Mouse (Mus musculus) heart, postnatal 4 days (tissue): ENCODE measurements at regions not wholly inside any gene's neighbourhood (a gene's known extent, or its start where the extent isn't known, plus 50 kb on each side); places are given as distances from the start of the nearest gene placed in this dataset.
"Not testable (repeated sequence)": the region's sequence is repeated elsewhere in the genome, so short reads cannot be mapped to it uniquely, and the experiment has no call there.

Source experiments
- DNase-seq: peaks from one replicate; pipeline ENCODE4 v3.0.0; 2021

DNA sequence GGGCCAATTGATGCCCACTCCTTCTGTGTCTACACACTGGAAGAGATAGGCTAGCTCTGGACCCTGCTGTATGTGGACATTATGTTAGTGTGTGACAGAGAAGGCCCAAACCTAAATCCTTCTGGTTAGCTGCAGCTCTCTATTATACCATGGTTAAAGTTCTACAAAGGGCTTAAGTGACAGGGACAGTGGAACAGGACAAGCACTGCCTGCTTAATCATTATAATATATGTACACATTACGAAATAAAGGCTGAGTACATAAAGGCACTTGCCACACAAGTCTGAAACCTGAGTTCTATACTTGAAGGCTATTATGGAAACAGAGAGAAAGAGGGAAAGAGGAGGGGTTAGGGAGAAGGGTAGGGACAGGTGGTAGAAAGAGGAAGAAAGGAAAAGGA is 55.2 kb downstream of the Rdh14 start:
- no peak for DNase-seq

DNA sequence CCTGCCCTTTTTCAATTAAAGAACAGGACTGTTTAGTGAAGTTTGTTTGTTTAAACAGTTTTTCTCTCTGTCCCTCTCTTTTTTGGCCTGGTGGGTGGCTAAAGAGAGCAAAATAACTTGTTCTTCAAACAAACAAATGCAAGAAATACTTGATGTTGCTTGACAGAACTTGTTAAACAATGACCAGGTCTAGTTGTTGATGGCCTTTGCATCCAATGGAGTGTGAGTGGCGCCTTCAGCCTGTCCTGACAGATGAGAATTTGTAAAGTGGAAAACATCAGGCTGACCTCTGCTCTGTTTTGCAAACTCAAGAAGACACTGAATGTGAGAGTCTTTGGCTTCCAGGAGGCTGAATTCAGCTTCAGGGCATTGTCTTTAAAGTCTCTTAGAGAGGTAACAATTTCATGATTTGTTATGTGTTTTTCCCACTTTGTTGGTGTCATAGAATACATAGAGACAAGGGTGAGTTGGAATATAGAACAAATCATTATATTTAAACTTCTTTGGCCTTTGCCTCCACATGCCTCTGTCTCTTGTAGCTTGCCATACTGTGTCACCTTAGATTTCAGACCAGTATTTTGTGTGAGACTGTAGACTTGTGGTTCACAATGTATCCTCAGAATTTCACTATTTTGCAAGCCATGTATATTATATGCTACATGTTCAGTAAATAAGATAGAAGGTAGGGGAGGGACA is 67.5 kb downstream of the Rdh14 start:
- no peak for DNase-seq

DNA sequence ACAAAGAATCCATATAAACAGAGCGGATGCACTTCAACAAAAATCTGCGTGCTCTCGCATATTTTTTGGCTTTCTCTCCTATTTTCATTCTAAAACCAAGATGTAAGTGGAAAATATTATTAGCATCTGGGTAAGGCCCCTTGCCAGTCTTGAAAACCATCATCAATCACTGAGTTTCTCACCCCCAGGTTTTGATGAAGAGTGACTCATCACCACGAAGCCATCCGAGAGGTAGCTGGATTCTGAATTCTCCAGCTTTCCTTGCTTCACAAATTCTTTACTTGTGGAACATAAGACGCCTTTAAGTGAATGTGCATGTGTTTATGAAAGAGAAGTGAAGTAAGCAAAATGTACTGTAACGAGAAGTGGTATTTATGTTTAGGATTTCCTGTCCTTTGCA is 71.2 kb downstream of the Rdh14 start:
- DNase-seq: no peak

DNA sequence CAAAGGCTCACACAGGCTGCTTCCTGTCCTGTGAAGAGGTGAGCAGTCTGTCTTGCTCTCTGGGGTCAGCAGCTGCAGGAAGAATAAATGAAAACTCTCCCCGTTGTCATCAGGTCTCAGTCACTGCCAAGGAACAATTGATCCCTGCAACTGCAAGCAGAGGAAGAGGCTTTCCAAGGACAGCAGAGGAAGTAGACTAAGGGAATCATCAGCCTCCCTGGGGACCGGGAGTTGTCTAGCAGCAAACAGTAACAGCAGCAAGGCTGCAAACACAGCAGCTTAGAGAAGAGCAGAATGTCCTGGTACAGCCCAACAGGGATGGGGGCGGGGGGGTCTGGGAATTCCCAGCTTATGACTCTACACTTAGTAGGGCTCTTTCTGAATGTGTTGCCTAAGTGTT is 72.4 kb downstream of the Rdh14 start:
- peak; percentile 21 for DNase-seq

DNA sequence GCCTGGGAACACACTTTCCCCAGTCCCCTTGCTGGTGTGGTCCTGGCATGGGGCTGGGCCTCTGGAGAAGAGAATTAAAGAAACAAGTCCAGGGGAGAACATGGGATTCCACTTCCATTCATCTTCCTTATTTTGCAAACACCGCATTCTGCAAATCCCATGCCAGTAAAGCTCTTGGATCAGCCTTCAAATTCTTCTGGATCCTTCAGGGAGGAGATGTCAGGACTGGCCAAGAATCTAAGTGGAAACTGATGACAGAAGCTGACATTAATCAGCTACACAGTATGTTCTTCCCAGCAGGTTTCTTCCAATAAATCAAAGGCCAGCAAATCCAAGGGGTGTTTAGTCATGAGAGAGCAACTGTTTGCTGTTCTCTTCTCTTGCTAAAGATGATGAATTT is 83.4 kb downstream of the Rdh14 start:
- DNase-seq: peak; percentile 9

DNA sequence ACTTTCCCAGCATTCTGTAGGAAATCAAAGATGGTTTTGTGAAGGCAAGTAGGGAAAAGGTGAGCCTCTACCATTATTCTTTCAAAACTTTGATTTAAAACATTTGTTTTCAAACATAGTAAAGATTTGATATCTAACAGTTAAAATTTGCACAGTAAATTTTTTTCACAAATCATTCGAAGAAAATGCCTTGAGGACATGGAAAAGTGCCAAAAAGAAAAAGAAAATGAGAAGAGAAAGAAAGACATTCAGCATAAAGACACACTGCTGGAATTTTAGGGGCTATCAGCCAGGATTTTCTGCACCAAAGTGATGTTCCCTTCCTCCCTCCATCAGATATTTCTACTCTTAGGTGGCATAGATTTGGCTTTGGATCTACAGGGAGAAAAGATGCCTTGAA is 90.2 kb downstream of the Rdh14 start:
- DNase-seq: no peak

DNA sequence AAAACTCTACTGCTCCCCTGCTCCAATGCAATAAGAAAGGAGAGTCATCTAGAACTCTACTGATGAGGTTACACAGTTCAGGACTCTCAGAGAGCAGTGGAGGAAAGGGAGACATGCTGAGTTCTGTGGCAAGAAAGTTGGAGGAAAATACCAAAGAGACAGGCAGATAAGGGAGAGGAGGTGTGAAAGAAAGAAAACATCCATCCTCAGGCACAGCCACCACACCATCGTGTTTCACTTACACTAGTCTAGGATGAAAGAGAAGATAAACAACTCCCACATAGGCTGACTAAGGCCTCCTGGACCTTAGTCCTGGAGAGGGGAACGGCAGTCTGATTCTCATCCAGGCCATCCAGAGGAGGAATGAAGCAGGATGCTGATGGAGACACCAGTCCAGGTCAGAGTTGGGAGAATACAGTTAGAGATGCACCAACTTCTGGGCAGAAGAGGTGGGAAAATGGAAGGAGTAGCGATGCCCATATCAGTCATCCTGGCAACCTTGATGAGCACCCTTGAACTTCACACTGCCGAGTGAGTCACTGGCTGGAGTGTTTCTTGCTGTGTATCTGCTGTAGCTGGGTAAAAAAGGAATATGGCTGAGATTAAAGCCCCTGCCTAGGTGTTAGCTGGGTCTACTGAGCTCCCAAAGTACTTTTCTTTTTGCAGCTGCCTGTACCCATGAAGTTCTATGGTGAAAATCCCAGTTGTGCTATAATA is 91.9 kb downstream of the Rdh14 start:
- no peak for DNase-seq

DNA sequence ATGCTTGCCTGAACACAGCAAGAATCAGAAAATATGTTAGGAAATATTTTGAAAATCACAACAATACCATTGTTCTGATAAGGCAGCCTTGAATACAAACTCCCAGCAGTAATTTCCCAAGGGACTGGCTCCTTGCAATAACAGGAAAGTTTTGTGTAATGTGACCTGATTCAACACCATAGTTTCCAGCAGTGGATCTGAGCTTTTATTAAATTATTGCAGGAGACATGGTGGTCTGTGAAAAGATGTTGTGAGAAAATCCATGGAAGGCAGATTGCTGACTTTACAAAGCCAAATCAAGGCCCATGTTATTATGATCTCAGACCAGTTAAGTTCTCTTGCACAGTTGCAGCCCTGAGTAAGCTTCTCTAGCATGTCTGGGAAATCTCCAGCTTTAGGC is 116.1 kb downstream of the Rdh14 start:
- no peak for DNase-seq

DNA sequence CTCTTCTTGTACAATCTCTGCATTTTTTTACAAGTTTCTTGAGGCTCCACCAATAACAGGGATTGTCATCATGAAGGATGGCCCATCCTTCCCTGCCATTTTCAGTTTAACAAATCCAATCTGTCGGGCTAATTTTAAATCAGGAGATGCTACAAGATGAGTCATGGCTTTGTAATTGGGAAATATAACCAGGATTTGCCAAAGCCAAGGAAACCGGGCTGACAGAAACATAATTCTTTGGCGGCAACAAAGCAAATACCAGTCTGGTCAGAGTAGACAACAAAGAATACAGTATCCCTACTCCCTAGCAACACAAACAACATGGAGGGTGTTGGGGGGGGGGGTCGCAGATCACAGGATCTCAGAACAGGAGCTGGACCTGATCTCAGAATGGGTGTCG is 123.0 kb downstream of the Rdh14 start:
- no peak for DNase-seq

DNA sequence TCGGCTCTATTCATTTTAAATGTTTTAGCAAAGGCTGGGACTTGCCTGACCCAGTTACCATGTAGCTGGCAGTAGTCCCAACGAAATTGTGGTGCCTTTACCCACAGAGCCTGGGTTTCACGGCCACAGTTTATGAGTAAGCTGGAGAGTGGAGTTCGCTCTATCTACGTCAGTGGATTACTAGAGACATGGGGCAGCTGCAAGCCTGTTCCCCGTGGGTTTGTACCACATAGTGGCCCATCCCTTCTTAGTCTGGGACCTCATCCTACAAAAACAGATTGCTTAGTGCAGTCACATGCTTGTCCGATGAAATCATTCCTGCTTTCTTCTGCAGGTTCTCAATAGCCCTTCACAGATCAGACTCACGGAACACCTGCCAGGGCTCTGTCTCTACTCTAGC is 123.7 kb downstream of the Rdh14 start:
- peak; percentile 38 for DNase-seq

DNA sequence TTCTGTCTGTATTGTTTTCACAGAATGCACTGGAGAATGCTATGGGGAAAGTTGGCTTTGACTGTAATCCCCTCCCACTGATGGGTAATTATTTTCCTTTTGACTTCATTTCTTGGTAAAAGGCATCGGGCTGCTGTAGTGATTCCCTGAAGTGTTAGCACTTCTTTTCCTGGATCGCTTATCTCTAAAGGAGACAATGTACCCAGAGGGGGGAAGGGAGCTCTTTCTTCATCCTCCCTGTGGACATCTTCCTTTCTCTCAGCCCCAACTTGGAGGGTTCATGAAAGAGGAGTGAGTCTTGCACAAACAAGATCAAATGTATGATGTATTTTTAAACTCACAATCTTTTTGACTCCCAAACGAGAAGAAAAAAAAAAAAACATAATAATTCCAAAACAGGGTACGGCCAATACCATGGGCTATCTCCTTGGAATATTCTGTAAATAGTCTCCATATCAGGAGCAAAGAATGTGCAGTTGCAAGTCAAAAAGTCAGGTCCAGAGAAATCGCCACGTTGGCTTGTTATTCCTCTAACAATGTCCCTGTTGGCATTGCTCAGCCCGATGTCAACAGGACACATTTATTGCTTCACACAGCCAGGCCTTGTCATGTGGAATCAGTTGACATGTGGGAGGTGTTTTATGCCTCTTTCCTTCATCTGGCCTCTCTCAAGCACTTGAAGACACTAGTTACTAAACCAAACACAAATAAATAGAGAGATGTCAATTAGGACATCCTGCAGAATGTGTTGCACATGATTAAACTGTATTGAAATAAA is 134.1 kb downstream of the Rdh14 start:
- peak; percentile 47 for DNase-seq

DNA sequence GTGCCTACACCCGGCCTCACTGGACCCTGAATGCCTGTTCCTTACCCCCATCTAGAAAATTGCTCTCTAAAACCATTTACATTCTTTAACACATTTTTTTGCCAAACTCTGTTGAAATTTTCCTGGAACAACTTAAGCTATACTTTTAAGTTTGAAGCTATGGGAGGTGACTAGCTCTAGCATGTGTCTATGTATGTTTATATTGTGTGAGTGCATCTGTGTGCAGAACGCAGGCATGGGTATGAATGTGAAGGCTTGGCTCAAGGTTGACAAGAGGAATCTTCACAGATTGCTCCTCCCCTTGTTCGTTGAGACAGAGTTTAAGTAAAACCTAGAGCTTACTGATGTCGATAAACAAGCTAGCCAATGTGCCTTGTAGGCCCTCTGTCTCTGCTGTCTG is 135.4 kb downstream of the Rdh14 start:
- DNase-seq: no peak

DNA sequence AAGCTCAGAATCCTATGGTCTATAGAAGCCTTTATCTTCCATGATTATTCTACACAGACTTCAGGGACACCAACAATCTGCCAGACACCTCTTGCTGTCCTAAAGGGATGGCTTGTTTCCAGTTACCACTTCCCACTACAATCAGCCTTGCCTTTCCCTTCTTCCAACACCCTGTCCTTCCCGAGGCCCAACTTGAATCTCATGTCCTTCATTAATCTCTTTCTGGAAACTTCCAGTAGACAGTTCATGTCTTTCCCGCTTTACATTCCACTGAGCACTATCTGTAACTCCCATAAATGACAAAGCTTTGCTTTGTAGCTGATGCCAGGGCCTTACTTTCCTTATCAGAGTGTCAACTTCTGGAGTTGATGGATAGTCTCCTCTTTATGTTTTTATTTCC is 138.5 kb downstream of the Rdh14 start:
- no peak for DNase-seq

DNA sequence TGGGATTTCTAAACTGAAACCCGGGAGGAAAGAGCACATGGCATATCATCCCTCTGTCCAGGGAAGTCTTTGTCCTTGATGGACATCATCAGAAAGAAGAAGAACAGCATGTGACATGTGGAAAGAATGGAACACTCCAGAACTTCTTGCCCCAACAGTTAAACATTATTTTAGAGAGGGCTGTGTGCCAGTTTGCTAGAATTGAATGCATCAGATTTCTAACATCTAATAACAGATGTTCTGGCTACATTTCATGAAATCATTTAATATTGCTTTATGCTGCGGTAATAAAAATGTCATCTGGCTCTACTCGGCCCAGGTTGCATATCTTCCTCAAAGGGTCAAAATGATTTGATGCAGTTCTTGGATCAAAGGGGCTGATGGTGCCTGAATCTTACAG is 140.4 kb downstream of the Rdh14 start:
- no peak for DNase-seq

DNA sequence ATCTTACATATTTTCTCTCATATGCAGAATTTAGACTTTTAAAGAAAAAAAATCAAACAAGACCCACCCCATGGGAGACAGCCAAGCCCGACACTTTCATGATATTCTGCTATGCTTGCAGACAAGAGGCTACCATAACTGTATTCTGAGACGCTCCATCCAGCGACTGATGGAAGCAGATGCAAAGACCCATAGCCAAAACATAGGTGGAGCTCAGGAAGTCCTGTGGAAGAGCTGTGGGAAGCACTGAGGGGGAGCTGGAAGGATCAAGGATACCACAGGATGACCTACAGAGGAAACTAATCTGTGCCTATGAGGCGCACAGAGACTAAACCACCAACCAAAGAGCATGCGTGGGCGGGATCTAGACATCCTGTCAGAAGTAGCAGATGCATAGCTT is 143.4 kb downstream of the Rdh14 start:
- DNase-seq: no peak

DNA sequence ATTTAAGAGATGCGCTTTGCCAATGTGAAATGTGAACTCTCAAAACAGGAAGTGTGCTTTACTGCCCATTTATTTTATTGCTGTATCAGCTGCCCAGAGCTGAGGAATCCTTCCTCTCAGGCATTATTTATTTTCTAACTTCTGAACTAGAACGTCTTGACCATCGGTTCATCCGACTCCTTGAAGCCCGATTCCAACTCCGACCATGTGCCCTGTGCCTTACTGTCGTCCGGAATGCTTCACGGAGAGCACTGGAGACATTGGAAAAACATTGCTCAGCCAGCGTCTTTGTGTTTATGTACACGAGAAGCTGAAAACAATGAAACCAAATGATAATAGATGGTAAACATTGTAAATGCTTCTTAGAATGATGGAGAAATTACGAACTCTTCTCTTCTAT is 145.7 kb downstream of the Rdh14 start:
- DNase-seq: no peak

DNA sequence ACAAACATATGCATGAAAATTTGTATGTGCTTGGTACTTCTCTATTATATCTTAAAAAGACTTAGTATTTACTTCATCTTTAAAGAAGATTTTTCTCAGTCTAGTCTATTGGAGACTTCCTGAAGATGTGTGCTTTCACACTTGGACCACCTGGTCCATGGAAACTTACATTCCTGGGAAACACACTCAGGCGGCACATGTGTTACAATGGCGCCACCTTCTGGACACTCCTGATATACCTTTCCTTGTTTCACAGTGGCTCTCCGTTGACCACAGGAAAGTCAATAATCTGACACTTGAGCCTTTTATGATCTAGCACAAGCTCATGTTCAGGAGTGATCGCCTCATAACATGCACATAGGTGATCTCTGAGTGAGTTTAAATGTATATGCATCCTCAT is 146.5 kb downstream of the Rdh14 start:
- DNase-seq: peak; percentile 75

DNA sequence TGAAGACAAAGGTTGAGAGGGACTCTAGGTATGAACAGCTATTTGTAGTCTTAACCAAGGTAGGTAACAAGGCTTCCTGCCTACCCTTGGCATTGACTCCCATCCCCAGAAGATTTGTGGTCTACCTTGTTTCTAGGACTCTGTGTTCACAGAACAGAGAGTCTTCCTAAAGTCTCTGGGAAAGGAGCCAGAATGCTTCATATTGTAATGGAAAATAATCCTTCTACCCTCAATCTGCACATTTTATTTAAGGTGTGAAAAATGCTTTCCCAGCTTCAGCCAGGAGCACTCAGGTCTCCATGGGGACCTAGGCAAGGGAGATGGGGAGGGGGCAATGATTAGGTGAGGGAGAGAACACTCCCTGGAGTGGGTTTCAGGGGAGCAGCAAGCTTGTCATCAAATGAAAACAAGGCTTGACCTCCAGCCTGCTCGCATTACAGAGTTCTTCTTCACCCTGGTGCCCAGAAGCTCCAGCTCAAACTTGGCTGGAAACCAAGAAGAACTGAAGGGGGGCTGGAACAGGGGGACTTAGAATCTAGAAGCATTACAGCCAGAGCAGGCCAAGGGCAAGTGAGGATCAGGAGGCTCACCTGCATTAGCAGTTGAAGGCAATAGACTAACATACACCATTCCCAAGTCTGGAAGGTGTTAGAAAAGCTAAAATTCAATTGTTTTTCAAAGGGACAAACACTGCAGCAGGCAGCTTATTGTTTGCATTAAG is 159.1 kb downstream of the Rdh14 start:
- no peak for DNase-seq

DNA sequence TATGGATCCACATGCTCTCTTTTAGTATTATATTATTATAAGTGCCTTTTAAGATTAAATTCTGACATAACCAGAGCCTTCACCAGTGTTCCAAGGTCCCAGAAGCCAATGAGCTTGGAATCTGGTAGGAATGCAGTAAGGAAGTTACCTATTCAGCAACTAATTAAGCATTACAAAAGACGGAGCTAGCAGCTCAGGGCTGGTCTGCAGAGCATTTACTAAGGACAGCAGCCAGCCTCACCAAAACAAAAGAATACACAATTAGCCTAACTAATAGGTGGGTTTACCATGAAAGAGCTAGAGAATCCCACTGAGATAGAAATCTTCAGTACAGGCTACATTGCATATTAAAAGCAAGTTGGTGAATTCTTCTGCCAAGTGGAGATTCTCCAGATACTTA is 164.1 kb downstream of the Rdh14 start:
- DNase-seq: not testable (repeated sequence)

DNA sequence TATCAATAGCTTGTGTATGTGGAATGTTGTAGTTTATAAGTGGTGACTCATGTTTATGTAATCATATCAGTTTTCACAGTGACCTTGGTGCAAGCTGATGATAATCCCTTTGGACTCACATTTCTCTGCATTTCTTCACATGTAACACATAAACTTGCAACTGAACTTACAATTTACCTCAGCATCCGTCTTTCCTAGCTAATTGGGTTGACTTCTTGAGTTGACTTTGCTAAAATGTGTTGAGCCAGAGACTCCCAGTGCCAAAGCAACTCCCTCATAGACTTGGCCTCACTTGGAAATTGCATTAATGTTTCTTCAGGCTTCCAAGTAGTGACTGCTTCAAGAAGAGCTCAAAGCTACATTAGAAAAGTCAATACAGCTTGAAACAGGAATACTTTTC is 172.4 kb downstream of the Rdh14 start:
- DNase-seq: no peak

DNA sequence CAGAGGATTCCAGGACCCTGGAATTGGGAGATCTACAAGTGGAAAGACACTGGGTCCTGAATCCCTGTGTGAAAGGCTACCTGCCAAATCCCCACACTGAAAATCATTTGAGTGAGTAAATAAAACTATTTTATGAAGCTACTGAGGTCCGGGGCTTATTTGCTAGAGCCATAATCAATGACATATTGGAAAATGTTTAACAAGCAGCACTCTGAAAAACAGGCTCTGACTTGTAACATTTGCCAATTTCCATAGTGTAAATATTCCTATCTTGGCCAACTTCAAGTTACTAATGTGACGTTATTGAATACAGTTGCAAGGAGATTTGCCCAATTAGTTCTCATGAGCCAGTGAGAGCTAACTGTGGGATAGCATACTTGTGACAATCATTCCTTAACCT is 177.3 kb downstream of the Rdh14 start:
- no peak for DNase-seq

DNA sequence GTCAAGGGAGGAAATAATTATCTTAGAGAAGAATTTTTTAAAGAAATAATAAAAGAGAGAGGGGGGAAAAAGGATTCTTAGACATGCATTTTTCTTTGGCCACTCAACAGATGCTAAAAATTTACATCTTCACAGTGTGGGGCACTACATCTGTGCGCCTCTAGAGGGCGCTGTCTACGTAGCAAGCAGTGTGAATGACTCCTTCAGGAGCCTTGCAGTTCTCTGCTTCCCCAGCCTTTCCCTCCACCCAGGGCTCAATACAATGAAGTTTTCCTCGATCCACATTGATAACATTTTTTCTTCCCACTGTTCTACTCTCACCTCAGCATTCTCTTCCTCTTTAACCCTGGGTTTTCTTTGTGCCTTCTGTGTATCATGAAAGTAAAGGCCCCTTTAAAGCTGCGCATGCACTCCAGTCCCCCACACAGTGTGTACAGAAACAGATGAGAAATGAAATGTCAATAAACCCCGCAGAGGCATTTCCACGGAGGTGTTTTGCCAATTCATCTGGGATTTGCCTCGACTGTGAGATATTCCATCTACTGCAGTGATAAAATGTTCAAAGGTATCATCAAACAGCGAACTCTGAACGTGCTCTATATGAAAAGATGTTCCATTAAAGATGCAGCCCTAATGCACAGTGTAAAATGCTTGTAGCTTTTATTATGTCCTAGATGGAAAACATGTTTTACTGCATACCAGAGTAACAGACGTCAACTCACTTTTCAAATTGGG is 181.2 kb downstream of the Rdh14 start:
- DNase-seq: no peak

DNA sequence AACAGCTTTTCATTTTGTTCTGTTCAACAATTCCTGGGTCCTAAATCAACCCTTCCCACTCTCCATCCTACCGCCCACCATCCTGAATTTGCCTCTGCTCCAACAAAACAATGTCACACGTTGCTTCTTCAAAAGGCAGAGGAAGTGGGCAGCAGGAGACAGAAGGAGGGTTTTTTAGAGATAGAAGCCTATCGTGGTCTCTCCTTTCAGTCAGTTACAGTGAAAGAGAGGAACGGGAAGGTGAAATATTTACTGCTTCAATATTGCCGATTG is 181.7 kb downstream of the Rdh14 start:
- DNase-seq: no peak
